Mouse (Mus musculus): ENCODE measurements at regions not wholly inside any gene's neighbourhood (a gene's known extent, or its start where the extent isn't known, plus 50 kb on each side); places are given as distances from the start of the nearest gene placed in this dataset.

DNA sequence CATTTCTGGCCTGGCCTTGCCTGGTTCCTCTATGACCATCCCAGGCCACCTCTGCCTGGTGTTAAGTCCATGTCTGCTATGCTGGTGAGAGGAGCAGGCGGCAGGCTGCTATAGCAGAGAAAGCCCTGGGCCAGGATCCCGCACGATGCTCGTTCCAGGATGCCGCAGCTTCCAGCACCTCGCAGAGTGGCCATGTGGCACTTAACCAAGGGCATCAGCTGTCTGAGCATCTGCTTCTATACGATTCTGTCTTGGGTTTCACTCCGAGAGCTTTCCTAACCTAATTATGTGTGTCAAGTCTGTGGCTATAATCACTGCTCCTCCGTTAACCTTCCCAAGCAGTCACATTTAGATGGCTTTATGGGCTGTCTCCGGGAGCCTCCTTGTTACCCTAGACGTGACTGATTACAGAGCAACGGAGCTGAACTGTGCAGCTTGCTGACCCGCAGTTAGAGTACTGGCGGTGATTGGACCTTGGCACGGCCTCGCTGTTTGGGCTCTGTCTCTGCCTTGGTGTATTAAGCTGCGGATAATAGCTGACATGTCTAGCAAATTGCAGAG lies 64.4 kb downstream of the Ackr3 start:
- no peak for DNase-seq (ENCODE audit: low spot score in 2 of 2)

DNA sequence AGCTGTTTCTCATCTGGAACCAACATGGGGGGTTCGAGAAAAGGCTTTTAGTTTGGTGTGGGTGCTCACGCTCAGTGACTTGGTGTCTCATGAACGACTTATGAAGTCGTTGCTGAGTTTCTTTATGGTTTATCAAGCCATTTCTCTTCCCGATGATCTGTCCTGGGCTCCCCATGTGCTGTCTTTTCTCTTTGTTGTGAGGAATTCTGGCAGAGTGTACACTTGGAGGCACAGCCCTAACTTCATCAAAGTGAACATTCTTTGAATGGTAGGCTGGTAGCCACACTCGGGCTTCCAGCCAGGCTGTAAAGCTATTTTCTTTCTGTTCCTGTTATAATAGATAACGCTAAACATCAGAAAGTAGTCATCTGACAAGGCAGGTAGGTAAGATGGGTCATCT lies 65.2 kb downstream of the Ackr3 start:
- no peak for DNase-seq (ENCODE audit: low spot score in 2 of 2)

DNA sequence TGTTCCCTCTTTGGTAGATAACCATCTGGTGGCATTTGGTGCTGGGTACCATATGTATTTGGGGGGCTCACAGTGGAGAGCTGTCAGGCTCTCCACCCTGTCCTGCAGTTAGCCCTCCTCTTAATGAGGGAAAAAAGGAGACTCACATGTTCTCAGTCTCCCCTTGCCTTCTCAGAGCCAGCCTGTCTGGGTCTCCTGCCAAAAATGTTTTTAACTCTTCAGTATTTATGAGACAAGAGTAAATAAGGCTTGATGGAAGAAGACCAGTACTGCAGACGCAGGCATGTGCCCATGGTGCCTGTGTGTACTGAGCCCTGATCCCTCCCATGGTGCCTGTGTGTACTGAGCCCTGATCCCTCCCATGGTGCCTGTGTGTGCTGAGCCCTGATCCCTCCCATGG lies 66.1 kb downstream of the Ackr3 start:
- DNase-seq (ENCODE audit: low spot score in 2 of 2), result no peak

GRCm38 (mm10) chr1:90271326-90271725 lies 67.5 kb downstream of the Ackr3 start:
- no peak for DNase-seq (ENCODE audit: low spot score in 2 of 2)

- DNase-seq (ENCODE audit: low spot score in 2 of 2), result no peak
These were observed 68.6 kb downstream of the Ackr3 start for GRCm38 (mm10) chr1:90272411-90272810.

GRCm38 (mm10) chr1:90272830-90273628 lies 69.2 kb downstream of the Ackr3 start:
- DNase-seq (ENCODE audit: low spot score in 2 of 2), result no peak

- no peak for DNase-seq (ENCODE audit: low spot score in 2 of 2)
These were observed 69.8 kb downstream of the Ackr3 start for GRCm38 (mm10) chr1:90273629-90273928.

- DNase-seq (ENCODE audit: low spot score in 2 of 2), result no peak
These were observed 71.3 kb downstream of the Ackr3 start for GRCm38 (mm10) chr1:90274968-90275651.

- no peak for DNase-seq (ENCODE audit: low spot score in 2 of 2)
These were observed 72.2 kb downstream of the Ackr3 start for GRCm38 (mm10) chr1:90275786-90276520.

DNA sequence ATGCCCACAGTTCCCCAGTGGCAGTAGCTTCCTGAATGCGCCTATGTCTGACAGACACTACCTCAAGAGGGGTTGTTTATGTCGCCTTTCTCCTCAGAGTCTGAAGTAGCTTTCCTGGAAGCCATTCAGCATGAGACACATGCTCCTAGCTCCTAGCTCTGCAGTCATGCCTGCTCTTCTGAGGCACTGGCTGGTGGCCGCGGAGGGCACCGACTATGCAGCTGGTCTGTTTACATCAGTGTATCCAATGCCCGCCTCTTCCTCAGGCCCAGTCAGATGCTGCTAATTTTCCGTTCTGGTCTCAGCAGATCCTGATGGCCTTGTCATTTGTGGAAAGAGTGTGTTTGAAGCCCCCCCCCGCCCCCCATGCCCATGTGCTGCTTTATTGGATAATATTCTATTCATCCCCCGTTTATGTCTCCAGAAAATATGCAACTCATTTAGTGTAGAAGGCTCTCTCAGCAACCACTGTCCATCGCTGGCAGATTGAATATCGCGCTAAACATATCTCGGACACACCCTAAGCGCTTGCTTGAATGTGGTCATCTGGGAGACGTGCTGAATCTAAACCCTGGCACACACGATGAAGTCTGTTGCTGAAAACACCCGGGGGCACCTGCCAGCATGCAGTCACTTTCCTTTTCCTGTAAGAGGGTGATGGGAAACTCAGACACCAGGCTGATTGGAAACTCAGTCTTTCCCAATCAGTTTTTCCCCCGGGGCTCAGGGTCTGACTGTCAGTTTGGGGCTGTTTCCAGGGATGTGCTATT lies 73.9 kb downstream of the Ackr3 start:
- no peak for DNase-seq (ENCODE audit: low spot score in 2 of 2)

DNA sequence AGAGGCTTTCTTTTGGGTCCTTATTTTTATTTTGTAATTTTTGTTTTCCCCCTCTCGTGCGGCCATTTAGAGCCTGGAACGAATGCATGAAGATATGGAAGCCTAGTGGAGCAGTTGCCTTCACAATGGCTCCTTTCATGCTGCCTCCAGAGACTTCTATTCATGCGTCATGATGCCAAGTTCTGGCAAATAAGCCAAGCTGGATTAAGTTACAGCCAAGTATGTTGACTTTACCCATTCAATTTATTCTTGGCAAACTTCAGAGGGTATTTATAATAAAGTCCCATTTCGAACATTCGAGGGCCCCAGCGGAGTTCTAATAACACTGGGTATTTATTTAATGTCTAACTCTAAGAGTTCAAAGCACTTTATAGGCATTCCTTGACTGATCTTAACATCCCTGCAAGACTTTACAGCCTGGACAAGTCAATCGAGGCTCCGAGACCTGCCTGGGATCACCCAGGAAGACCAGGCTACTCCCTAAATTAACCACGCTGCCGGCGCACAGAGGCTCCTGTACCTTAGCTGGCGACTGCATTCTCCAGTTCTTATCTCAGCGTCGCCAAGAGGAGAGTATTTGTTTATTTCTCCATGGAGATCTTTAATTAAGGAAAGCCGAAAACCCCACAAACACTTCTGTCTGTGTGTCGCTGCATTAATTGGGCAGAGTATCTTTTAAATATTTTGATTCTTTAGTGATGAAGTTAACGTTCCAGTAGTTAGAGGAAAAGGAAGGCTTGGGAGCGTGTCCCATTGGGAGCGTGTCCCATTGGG lies 75.5 kb downstream of the Ackr3 start:
- no peak for DNase-seq (ENCODE audit: low spot score in 2 of 2)

GRCm38 (mm10) chr1:90280227-90280626 lies 76.4 kb downstream of the Ackr3 start:
- no peak for DNase-seq (ENCODE audit: low spot score in 2 of 2)

DNA sequence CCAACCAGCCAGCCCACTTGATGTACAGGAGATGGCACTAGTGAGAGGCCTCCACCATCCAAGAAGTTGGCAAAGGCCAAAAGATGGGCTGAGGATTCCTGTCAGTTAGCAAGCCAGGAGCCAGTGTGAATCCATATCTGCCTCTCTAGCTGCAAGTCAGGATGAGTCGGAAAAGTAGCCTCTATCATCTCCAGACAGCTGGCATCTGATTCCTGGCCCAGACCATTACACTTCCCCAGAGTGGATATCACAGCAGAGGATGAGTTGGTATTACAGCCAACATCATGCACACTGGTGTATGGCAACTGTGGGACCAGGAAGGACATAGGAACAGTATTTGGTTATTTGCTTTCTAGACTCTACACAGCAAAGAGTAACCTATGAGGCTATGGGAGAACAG lies 77.5 kb downstream of the Ackr3 start:
- no peak for DNase-seq (ENCODE audit: low spot score in 2 of 2)

- no peak for DNase-seq (ENCODE audit: low spot score in 2 of 2)
These were observed 78.2 kb downstream of the Ackr3 start for GRCm38 (mm10) chr1:90281956-90282355.

- no peak for DNase-seq (ENCODE audit: low spot score in 2 of 2)
These were observed 78.6 kb downstream of the Ackr3 start for GRCm38 (mm10) chr1:90282367-90282766.

- DNase-seq (ENCODE audit: low spot score in 2 of 2), result no peak
These were observed 79.5 kb downstream of the Ackr3 start for GRCm38 (mm10) chr1:90283176-90283775.

DNA sequence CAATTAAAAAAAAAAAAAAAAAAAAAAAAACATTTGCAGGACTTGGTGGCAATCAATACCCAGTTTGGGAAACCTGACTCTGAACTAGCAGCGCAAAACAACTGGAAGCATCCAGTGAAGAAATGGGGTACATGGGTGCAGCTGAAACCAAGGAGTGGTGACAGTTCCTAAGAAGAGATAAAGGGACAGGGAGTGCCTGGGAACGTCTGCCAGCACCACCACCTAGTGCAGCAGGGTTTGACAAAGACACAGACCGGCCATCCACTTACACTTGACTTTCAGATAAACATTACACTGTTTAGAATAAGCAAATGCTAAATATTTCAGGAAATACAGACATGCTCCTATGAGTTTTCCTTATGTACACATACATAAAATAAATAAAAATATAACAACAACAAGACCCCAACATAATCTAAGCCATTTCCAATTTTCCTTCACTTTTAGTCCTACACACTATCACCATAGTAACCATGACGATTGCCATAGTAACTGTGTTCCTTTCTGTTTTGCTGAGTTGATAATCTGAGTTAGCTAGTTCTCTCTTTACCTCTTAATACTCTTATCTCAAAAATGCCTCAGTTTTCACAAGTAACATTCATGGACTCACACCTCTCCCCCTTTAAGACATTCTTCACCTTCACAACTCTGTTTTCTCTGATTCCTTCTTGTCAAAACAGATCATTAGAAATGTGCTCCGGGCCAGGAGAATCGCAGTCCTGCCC lies 80.3 kb downstream of the Ackr3 start:
- DNase-seq (ENCODE audit: low spot score in 2 of 2), result no peak

- no peak for DNase-seq (ENCODE audit: low spot score in 2 of 2)
These were observed 81.5 kb downstream of the Ackr3 start for GRCm38 (mm10) chr1:90285318-90285717.

- DNase-seq (ENCODE audit: low spot score in 2 of 2), result no peak
These were observed 83.5 kb downstream of the Ackr3 start for GRCm38 (mm10) chr1:90287251-90287650.
